Mouse (Mus musculus) hindbrain, embryonic 12.5 days (tissue): ENCODE results near the gene Arsb. TPM values are rescaled to one million over a fixed set of nuclear protein-coding genes. Genes with fewer than 3 reads are reported as not detected.
A peak's percentile ranks its signal among the peaks of the same experiment; 100 is the strongest.

Experiments
- ATAC-seq: fragments of 200-750 bp; cut with Nextera tagmentation; 2 replicates; pipeline ENCODE4 v1.8.0; 2017; ENCODE audit warnings: moderate TSS enrichment; ENCODE audit not compliant: low FRiP score
- H3K27ac ChIP-seq: fragments of 300-500 bp; sonication (generic); 2 replicates; pipeline ENCODE4 v1.5.1; 2016; ENCODE audit warnings: mild to moderate bottlenecking
- H3K27me3 ChIP-seq: fragments of 300-500 bp; sonication (generic); 2 replicates; pipeline ENCODE4 v1.6.1; 2016; ENCODE audit warnings: mild to moderate bottlenecking
- H3K36me3 ChIP-seq: fragments of 300-500 bp; sonication (generic); 2 replicates; pipeline ENCODE4 v1.6.1; 2016; ENCODE audit warnings: mild to moderate bottlenecking
- H3K4me1 ChIP-seq: fragments of 300-500 bp; sonication (generic); 2 replicates; pipeline ENCODE4 v1.6.1; 2016
- H3K4me2 ChIP-seq: fragments of 300-500 bp; sonication (generic); replicated peaks from 2 replicates; pipeline ENCODE4 v1.6.1; 2016; ENCODE audit warnings: mild to moderate bottlenecking
- H3K4me3 ChIP-seq: fragments of 300-500 bp; sonication (generic); 2 replicates; pipeline ENCODE4 v1.5.1; 2016; ENCODE audit warnings: mild to moderate bottlenecking
- H3K9ac ChIP-seq: fragments of 300-500 bp; sonication (generic); 2 replicates; pipeline ENCODE4 v1.6.1; 2016; ENCODE audit warnings: mild to moderate bottlenecking, moderate library complexity
- H3K9me3 ChIP-seq: fragments of 300-500 bp; sonication (generic); replicated peaks from 2 replicates; pipeline ENCODE4 v1.6.1; 2016; ENCODE audit warnings: mild to moderate bottlenecking
- WGBS: fragments of 180-500 bp; shearing (Covaris S2); methylation state at CpG from one replicate; pipeline ENCODE4 v1.1.7; 2016; 5-methylcytosine and 5-hydroxymethylcytosine counted together
- polyA plus RNA-seq: library from polyadenylated mRNA; unstranded; fragments of >200 nt; fragmentation: Nextera tagmentation; extraction: Ambion mirVana; gene quantifications from 2 replicates; pipeline ENCODE4 v1.2.1, GENCODE M21; 2016

Arsb gene
- polyA plus RNA-seq, 1 experiment from 2014 or later, result 8.8 TPM

DNA sequence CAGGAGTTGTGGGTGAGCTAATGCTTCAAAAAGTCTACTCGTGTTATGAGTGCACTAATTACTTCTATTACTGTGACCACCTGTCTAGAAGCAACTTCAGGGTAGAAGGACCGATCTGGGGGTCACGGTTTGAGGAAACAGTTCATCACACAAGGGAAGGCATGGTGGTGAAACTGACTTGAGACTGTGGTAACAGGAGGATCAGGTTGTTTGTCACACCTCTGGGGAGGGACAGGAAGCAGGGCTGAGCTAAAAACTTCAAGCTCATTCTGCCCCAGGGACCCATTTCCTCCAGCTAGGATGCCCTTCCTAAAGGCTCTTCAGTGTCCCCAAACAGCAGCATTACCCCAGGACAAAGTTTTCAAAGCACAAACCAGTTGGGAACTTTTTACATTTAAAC lies 8.6 kb upstream of the Arsb start:
- Histone ChIP-seq H3K4me3 (no peak overlapping the region), H3K9me3 (no peaks in the 10 kb centered on the region), H3K4me1 (0 out of 2 replicates have a peak, but pooled peaks cover 2% of the 10 kb centered on the region), H3K36me3 (no peaks in the 10 kb centered on the region), H3K4me2 (no peak overlapping the region), H3K9ac (no peak overlapping the region), H3K27me3 (no peaks in the 10 kb centered on the region), H3K27ac (no peak overlapping the region)
- WGBS, result 80% methylated on average over 3 of the region's 3 CpGs
- no peak for ATAC-seq

DNA sequence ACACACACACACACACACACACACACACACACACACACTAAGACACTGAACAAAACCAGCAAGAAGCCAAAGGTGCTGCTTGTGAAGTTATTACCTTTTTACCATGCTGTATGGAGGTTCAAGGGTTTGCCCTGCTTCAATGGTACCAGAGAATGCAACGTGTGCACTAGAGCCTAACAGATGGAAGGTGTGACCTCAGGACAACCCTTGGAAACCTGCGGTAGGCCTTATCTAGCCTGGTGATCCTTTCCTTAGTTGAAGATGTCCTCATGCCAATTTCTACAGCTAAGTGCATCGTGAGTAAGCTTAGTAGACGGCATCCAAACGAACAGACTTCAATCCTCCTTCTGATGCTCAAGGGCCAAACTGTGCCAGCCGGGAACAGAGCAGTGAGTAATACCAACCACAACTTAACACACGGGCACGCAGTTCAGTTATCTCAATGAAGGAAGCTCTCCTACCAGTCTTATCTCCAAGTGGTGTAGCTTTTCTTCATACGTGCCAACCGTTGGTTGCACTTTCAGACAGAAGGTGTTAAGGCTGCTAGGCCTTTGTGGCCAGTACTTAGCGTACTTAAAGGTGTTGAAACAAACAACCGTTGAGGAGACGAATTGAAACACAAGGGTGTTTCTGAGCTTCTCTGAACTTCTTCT lies 7.0 kb upstream of the Arsb start:
- no peak for ATAC-seq
- H3K9ac ChIP-seq, result no peak overlapping the region
- H3K4me1 ChIP-seq, result no peaks in the 10 kb centered on the region
- no peak overlapping the region for H3K4me3 ChIP-seq
- WGBS, result 93% methylated on average over 13 of the region's 13 CpGs
- no peak overlapping the region for H3K4me2 ChIP-seq
- H3K36me3 ChIP-seq, result no peaks in the 10 kb centered on the region
- no peak overlapping the region for H3K27ac ChIP-seq
- H3K9me3 ChIP-seq, result no peaks in the 10 kb centered on the region
- H3K27me3 ChIP-seq, result no peaks in the 10 kb centered on the region

GRCm38 (mm10) chr13:93771031-93771587 lies 321 bp upstream of the Arsb start:
- Histone ChIP-seq H3K27me3 (peaks cover 3% of the 10 kb centered on the region; the same call in 1 of the 2 replicates), H3K4me2 (peak overlapping the region; percentile 91), H3K36me3 (no peaks in the 10 kb centered on the region), H3K9me3 (no peaks in the 10 kb centered on the region), H3K4me3 (peak overlapping the region; percentile 64), H3K27ac (peak overlapping the region; percentile 90), H3K4me1 (peaks cover 10% of the 10 kb centered on the region; the same call in 1 of the 2 replicates), H3K9ac (peak overlapping the region; percentile 88)
- ATAC-seq, result peak; percentile 66
- 35% methylated on average over 9 of the region's 9 CpGs for WGBS

GRCm38 (mm10) chr13:93772279-93772636 lies 828 bp downstream of the Arsb start:
- no peaks in the 10 kb centered on the region for H3K36me3 ChIP-seq
- peak overlapping the region; percentile 90 for H3K27ac ChIP-seq
- H3K9ac ChIP-seq, result peak overlapping the region; percentile 88
- peaks cover 10% of the 10 kb centered on the region; the same call in 1 of the 2 replicates for H3K4me1 ChIP-seq
- H3K4me2 ChIP-seq, result peak overlapping the region; percentile 91
- ATAC-seq, result peak; percentile 60; the same call in 1 of the 2 replicates
- WGBS, result 28% methylated on average over 8 of the region's 8 CpGs
- H3K27me3 ChIP-seq, result peaks cover 3% of the 10 kb centered on the region; the same call in 1 of the 2 replicates
- H3K9me3 ChIP-seq, result no peaks in the 10 kb centered on the region
- peak overlapping the region; percentile 64 for H3K4me3 ChIP-seq

DNA sequence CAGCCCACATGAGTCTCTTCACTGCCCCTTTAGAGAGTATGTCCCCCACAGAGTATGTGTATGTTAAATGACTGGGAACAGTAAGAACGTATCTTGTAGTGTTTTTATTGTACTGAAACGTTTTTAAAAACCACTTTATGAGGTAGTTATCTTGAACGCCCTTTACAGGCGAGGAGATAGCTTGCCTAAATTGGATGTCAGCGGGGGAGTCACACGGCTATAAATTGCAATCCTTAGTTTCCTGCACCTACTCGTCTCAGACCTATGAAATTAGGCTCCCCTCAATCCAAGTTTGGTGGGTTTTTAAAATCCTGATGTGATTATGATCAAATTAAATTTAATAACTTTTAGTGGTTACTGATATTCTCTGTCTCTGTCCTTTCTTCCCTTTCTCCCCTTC lies 1.4 kb downstream of the Arsb start:
- Histone ChIP-seq H3K36me3 (no peaks in the 10 kb centered on the region), H3K9ac (no peak overlapping the region), H3K4me1 (peaks cover 10% of the 10 kb centered on the region; the same call in 1 of the 2 replicates), H3K4me3 (no peak overlapping the region), H3K27ac (no peak overlapping the region), H3K4me2 (peak overlapping the region; percentile 91; the same call in 1 of the 2 replicates), H3K27me3 (peaks cover 3% of the 10 kb centered on the region; the same call in 1 of the 2 replicates), H3K9me3 (no peaks in the 10 kb centered on the region)
- no peak for ATAC-seq
- WGBS, result 82% methylated on average over 7 of the region's 7 CpGs

DNA sequence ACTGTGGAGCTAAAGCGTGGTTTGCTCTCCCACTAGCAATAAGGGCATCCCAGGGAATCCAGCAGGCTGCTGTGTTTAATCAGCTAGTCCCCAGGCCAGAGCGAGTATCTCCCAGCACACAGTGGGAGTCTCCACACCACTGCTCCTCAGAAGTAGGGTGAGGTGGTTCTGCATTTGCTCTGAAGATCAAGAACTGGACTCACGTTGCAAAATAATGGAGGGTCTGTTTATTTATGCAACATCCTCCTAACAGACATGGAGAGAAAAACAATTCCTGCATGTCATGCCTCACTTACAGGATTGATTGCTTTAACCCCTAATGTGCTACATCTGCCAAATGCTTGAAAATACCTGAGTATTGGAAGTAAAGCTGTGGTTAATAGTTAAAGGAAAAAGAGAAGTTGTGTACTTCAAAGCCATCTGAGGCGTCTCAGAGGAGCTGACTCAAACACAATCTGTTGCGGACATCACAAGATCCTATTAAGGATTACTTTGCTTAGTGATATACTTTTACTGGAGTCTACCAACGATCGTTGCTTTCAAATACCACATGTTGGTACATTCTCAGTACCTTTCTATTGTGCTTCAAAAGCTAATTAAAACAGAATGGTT lies 2.4 kb downstream of the Arsb start:
- no peak overlapping the region for H3K9ac ChIP-seq
- H3K4me2 ChIP-seq, result no peak overlapping the region
- H3K9me3 ChIP-seq, result no peaks in the 10 kb centered on the region
- peaks cover 10% of the 10 kb centered on the region; the same call in 1 of the 2 replicates for H3K4me1 ChIP-seq
- no peak for ATAC-seq
- no peak overlapping the region for H3K27ac ChIP-seq
- H3K4me3 ChIP-seq, result no peak overlapping the region
- no peaks in the 10 kb centered on the region for H3K36me3 ChIP-seq
- peaks cover 3% of the 10 kb centered on the region; the same call in 1 of the 2 replicates for H3K27me3 ChIP-seq
- WGBS, result 64% methylated on average over 7 of the region's 7 CpGs

GRCm38 (mm10) chr13:93782823-93783222 lies 11.4 kb downstream of the Arsb start:
- 84% methylated on average over 5 of the region's 5 CpGs for WGBS
- no peaks in the 10 kb centered on the region for H3K27me3 ChIP-seq
- no peaks in the 10 kb centered on the region for H3K36me3 ChIP-seq
- H3K4me3 ChIP-seq, result no peak overlapping the region
- no peak overlapping the region for H3K4me2 ChIP-seq
- no peak overlapping the region for H3K27ac ChIP-seq
- H3K4me1 ChIP-seq, result no peaks in the 10 kb centered on the region
- no peak overlapping the region for H3K9ac ChIP-seq
- H3K9me3 ChIP-seq, result no peaks in the 10 kb centered on the region
- ATAC-seq, result no peak

DNA sequence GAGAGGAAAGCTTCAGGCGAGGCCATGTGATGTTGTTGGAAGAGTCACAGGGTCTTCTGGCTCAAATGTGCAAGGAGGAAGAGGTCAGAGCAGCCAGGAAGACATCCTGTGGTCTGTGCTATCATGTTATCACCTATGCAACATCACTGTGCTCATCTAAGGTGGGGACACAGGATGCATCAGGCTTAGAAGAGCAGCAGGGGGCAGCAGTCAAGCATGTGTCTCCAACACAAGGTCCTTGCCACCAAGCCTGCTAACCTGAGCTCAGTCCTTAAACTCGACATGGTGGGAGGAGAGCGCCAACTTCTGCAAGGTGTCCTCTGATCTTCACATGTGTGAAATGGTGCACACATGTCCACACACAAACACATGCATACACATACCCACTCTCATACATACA lies 13.9 kb downstream of the Arsb start:
- 83% methylated on average over 3 of the region's 3 CpGs for WGBS
- no peak for ATAC-seq

GRCm38 (mm10) chr13:93786051-93786450 lies 14.6 kb downstream of the Arsb start:
- H3K27ac ChIP-seq, result no peak overlapping the region
- H3K4me3 ChIP-seq, result no peak overlapping the region
- no peaks in the 10 kb centered on the region for H3K9me3 ChIP-seq
- H3K9ac ChIP-seq, result no peak overlapping the region
- no peaks in the 10 kb centered on the region for H3K27me3 ChIP-seq
- H3K4me2 ChIP-seq, result no peak overlapping the region
- no peaks in the 10 kb centered on the region for H3K36me3 ChIP-seq
- WGBS, result 84% methylated on average over 2 of the region's 2 CpGs
- ATAC-seq, result no peak
- no peaks in the 10 kb centered on the region for H3K4me1 ChIP-seq

More for the DNA sequence above, 13.9 kb downstream of the Arsb start:
- Histone ChIP-seq H3K27ac (0 out of 2 replicates have a peak overlapping the region, but pooled peaks have one; percentile 12), H3K27me3 (no peaks in the 10 kb centered on the region), H3K9me3 (no peaks in the 10 kb centered on the region), H3K4me1 (no peaks in the 10 kb centered on the region), H3K36me3 (no peaks in the 10 kb centered on the region), H3K9ac (no peak overlapping the region), H3K4me3 (no peak overlapping the region), H3K4me2 (no peak overlapping the region)

DNA sequence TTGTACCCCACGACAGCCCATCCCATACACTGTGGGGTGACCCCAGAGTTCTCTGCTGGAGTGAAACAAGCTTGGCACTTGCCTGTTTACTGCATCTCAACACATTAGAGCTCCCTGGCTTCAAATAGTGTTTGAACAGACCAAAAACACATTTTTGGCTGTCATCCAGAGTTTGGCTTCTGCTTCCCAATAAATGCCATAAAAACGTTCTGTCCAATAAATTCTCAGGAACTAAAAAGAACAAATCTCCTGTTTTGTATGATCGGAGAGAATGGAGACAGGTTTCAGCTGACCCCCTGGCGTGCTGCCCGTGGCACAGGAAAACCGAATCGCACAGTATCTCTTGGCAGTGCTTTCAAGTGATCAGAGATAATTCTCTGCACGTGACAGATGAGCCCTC lies 16.2 kb downstream of the Arsb start:
- ATAC-seq, result no peak
- Histone ChIP-seq H3K27me3 (no peaks in the 10 kb centered on the region), H3K4me3 (no peak overlapping the region), H3K9ac (no peak overlapping the region), H3K9me3 (no peaks in the 10 kb centered on the region), H3K4me1 (no peaks in the 10 kb centered on the region), H3K4me2 (no peak overlapping the region), H3K36me3 (no peaks in the 10 kb centered on the region), H3K27ac (no peak overlapping the region)
- 74% methylated on average over 8 of the region's 8 CpGs for WGBS

- Histone ChIP-seq H3K36me3 (no peaks in the 10 kb centered on the region), H3K9me3 (no peaks in the 10 kb centered on the region), H3K4me3 (no peak overlapping the region), H3K4me2 (no peak overlapping the region), H3K4me1 (peaks cover 4% of the 10 kb centered on the region; the same call in 1 of the 2 replicates), H3K9ac (no peak overlapping the region), H3K27me3 (no peaks in the 10 kb centered on the region), H3K27ac (no peak overlapping the region; the same call in 1 of the 2 replicates)
- peak; percentile 78 for ATAC-seq
- 50% methylated on average over 11 of the region's 11 CpGs for WGBS
Observed at GRCm38 (mm10) chr13:93792945-93793642, 21.7 kb downstream of the Arsb start.

DNA sequence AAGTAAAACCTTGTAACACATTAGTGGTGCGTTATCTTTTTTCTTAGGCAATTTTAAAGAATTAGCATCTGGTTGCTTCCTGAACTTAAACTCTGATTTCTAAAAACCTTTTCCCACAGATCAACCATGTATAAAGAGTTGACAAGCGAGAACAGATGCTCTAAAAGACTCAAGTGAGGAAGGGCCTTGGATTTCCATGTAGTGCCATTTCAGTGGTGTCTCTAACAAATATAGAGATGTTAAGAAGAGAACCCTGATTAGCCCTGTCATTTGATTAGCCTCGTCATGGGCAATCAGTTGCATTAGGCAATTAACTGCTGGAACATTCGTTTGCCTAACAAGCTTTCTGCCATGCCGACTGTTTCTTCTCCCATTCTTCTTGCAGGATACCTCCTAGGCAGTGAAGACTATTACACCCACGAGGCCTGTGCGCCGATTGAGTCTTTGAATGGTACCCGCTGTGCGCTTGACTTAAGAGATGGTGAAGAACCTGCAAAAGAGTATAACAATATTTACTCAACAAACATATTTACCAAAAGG lies 22.3 kb downstream of the Arsb start:
- no peak overlapping the region for H3K27ac ChIP-seq
- 79% methylated on average over 10 of the region's 10 CpGs for WGBS
- no peak overlapping the region for H3K4me2 ChIP-seq
- no peak overlapping the region for H3K9ac ChIP-seq
- no peaks in the 10 kb centered on the region for H3K9me3 ChIP-seq
- no peak for ATAC-seq
- H3K4me3 ChIP-seq, result no peak overlapping the region
- no peaks in the 10 kb centered on the region for H3K27me3 ChIP-seq
- peaks cover 4% of the 10 kb centered on the region; the same call in 1 of the 2 replicates for H3K4me1 ChIP-seq
- no peaks in the 10 kb centered on the region for H3K36me3 ChIP-seq
